ENCODE assay signal across 23 mouse cellular contexts in genomic region chr7:142377233-142377925, GRCm38 (mm10). TPM values are rescaled to one million over a fixed set of nuclear protein-coding genes. Genes with fewer than 3 reads are reported as not detected.
DNase-seq lines count a peak whose midpoint lies in the region; ATAC-seq and TF ChIP-seq lines count a peak whose summit lies in the region.
"Had no signal": no experiment of that assay in that cellular context is flagged by ENCODE, and none has a peak within 500 bp of the region (broad histone marks: within the 10 kb centered on the region; RNA-seq: fewer than 3 reads in every experiment).

No protein-coding gene starts in this region.

- no peaks in the 10 kb centered on the region for H3K9me3 ChIP-seq in stomach, embryonic 14.5 days (ENCODE audit: control insufficient read depth, low read depth, low read length)
- no peaks in the 10 kb centered on the region for H3K9me3 ChIP-seq in stomach, postnatal 0 days (ENCODE audit: control insufficient read depth, low read length)
- H3K9me3 ChIP-seq in liver, embryonic 13.5 days (replicated peaks), result no peaks in the 10 kb centered on the region
- H3K9me3 ChIP-seq in kidney, embryonic 15.5 days (replicated peaks), result no peaks in the 10 kb centered on the region
- H3K9me3 ChIP-seq: hindbrain, embryonic 15.5 days had no signal

- intact Hi-C loops in heart, postnatal 25 days (cut with DNase I), result no loop called here

- no peak for TF ChIP-seq EP300 in stomach, postnatal 0 days (optimal IDR thresholded peaks at IDR 0.05)

- H3K36me3 ChIP-seq in stomach, embryonic 14.5 days (ENCODE audit: control insufficient read depth, insufficient read depth, low read length), result peaks cover 61% of the 10 kb centered on the region
- peaks cover 44% of the 10 kb centered on the region for H3K36me3 ChIP-seq in stomach, postnatal 0 days (ENCODE audit: control insufficient read depth, insufficient read depth, low read length)
- peaks cover 83% of the 10 kb centered on the region for H3K36me3 ChIP-seq in liver, embryonic 13.5 days
- H3K36me3 ChIP-seq in kidney, embryonic 15.5 days, result peaks cover 70% of the 10 kb centered on the region

- no peak overlapping the region for H3K4me2 ChIP-seq in stomach, embryonic 14.5 days (replicated peaks; ENCODE audit: low read depth, low read length)
- H3K4me2 ChIP-seq in stomach, postnatal 0 days (replicated peaks; ENCODE audit: low read depth), result no peak overlapping the region
- H3K4me2 ChIP-seq in liver, embryonic 13.5 days, result peak overlapping the region; percentile 59
- H3K4me2 ChIP-seq in kidney, embryonic 15.5 days, result no peak overlapping the region
- H3K4me2 ChIP-seq: hindbrain, embryonic 15.5 days had no signal

- H3K4me1 ChIP-seq in stomach, embryonic 14.5 days (ENCODE audit: control insufficient read depth, insufficient read depth, low read length), result no peaks in the 10 kb centered on the region
- H3K4me1 ChIP-seq in stomach, postnatal 0 days (replicated peaks; ENCODE audit: control insufficient read depth, insufficient read depth), result no peaks in the 10 kb centered on the region
- peaks cover 94% of the 10 kb centered on the region for H3K4me1 ChIP-seq in liver, embryonic 13.5 days (replicated peaks)
- H3K4me1 ChIP-seq in kidney, embryonic 15.5 days, result peaks cover 17% of the 10 kb centered on the region

- ATAC-seq in stomach, embryonic 14.5 days (ENCODE audit: insufficient number of reproducible peaks, insufficient read depth, low FRiP score, low read depth), result peak; percentile 16; the same call in 1 of the 2 replicates
- no peak for ATAC-seq in stomach, postnatal 0 days (ENCODE audit: low FRiP score, low TSS enrichment)
- peak; percentile 83 for ATAC-seq in liver, embryonic 13.5 days (ENCODE audit: low read depth)
- ATAC-seq in kidney, embryonic 15.5 days (replicated peaks; ENCODE audit: low FRiP score), result no peak
- ATAC-seq: forebrain, postnatal 0 days had no signal

- H3K4me3 ChIP-seq in stomach, embryonic 14.5 days (ENCODE audit: low read depth, low read length), result no peak overlapping the region
- H3K4me3 ChIP-seq in stomach, postnatal 0 days (ENCODE audit: low read depth, low read length), result no peak overlapping the region
- H3K4me3 ChIP-seq in liver, embryonic 13.5 days (replicated peaks), result peak overlapping the region; percentile 32
- no peak overlapping the region for H3K4me3 ChIP-seq in kidney, embryonic 15.5 days (replicated peaks)
- H3K4me3 ChIP-seq: gastrocnemius, adult 2 months; hindbrain, embryonic 15.5 days had no signal

- WGBS in stomach, embryonic 14.5 days, result 79% methylated on average over 14 of the region's 14 CpGs
- 72% methylated on average over 14 of the region's 14 CpGs for WGBS in stomach, postnatal 0 days
- 34% methylated on average over 14 of the region's 14 CpGs for WGBS in liver, embryonic 13.5 days (ENCODE audit: insufficient replicate concordance)
- WGBS in kidney, embryonic 15.5 days, result 90% methylated on average over 14 of the region's 14 CpGs

- H3K9ac ChIP-seq in stomach, embryonic 14.5 days (replicated peaks; ENCODE audit: low read depth, low read length), result no peak overlapping the region
- H3K9ac ChIP-seq in stomach, postnatal 0 days (ENCODE audit: low read length), result no peak overlapping the region
- H3K9ac ChIP-seq in liver, embryonic 13.5 days, result peak overlapping the region; percentile 74
- H3K9ac ChIP-seq in kidney, embryonic 15.5 days, result no peak overlapping the region
- H3K9ac ChIP-seq: forebrain, postnatal 0 days; hindbrain, embryonic 15.5 days had no signal

- H3K27ac ChIP-seq in stomach, embryonic 14.5 days (ENCODE audit: low read length), result no peak overlapping the region
- no peak overlapping the region; the same call in 1 of the 2 replicates for H3K27ac ChIP-seq in stomach, postnatal 0 days (replicated peaks)
- peak overlapping the region; percentile 94 for H3K27ac ChIP-seq in liver, embryonic 13.5 days
- no peak overlapping the region for H3K27ac ChIP-seq in kidney, embryonic 15.5 days
- H3K27ac ChIP-seq: hindbrain, embryonic 15.5 days had no signal

- H3K27me3 ChIP-seq in stomach, embryonic 14.5 days (ENCODE audit: control insufficient read depth, insufficient read depth, low read length), result peaks cover 6% of the 10 kb centered on the region
- H3K27me3 ChIP-seq in stomach, postnatal 0 days (ENCODE audit: control insufficient read depth, insufficient read depth, low read length), result no peaks in the 10 kb centered on the region
- peaks cover 20% of the 10 kb centered on the region for H3K27me3 ChIP-seq in liver, embryonic 13.5 days
- peaks cover 10% of the 10 kb centered on the region for H3K27me3 ChIP-seq in kidney, embryonic 15.5 days

- peak; percentile 87 for DNase-seq in heart, adult 11 months
- no peak for DNase-seq in heart, postnatal 25 days (ENCODE audit: low spot score)
- DNase-seq in stomach, postnatal 0 days (ENCODE audit: low spot score), result no peak
- DNase-seq in liver, embryonic 13.5 days, result peak; percentile 74
- no peak for DNase-seq in right cerebral cortex, postnatal 14 days
- DNase-seq in embryo, embryonic 10 days (ENCODE audit: low spot score), result no peak
- DNase-seq: cerebellum, adult 2 months; forebrain, postnatal 0 days; kidney, adult 8-10 months; layer of hippocampus, postnatal 36 days; left cerebral cortex, postnatal 4 days; lung, adult 2 months had no signal

- no peak for TF ChIP-seq CTCF in stomach, postnatal 0 days (IDR thresholded peaks at IDR 0.05; ENCODE audit: low read depth)

RNA-seq across cellular contexts. Expression of gene Ifitm10, which starts 3.8 kb away (rescaled TPM):
- 1 to 10 TPM; 1.8 to 2.0 TPM for total RNA-seq in heart, postnatal 25 days (2021)
- polyA plus RNA-seq in stomach, embryonic 14.5 days (2014; fragmentation: Nextera tagmentation; extraction: Ambion mirVana), result 1.2 and 2.5 TPM in 2 replicates
- polyA plus RNA-seq in stomach, postnatal 0 days (2015; fragmentation: Nextera tagmentation; extraction: Ambion mirVana), result 9.9 and 12.0 TPM in 2 replicates
- polyA plus RNA-seq in liver, embryonic 13.5 days (2015; fragmentation: Nextera tagmentation; extraction: Ambion mirVana), result 1.5 and 1.8 TPM in 2 replicates
- polyA plus RNA-seq in kidney, embryonic 15.5 days (2015; fragmentation: Nextera tagmentation; extraction: Ambion mirVana), result 1.8 and 2.3 TPM in 2 replicates
- polyA plus RNA-seq: testis, adult 2 months had no signal

RNA-seq across cellular contexts. Expression of gene Gm49369, which starts 5.1 kb away (rescaled TPM):
- total RNA-seq in heart, postnatal 25 days (2021), result 1 to 10 TPM; 3.0 to 4.1 TPM
- not detected in 2 replicates for polyA plus RNA-seq in stomach, embryonic 14.5 days (2014; fragmentation: Nextera tagmentation; extraction: Ambion mirVana)
- 0.80 and 0.81 TPM in 2 replicates for polyA plus RNA-seq in stomach, postnatal 0 days (2015; fragmentation: Nextera tagmentation; extraction: Ambion mirVana)
- polyA plus RNA-seq in liver, embryonic 13.5 days (2015; fragmentation: Nextera tagmentation; extraction: Ambion mirVana), result 0.61 TPM in 1 of 2 replicates, not detected in the other
- polyA plus RNA-seq in kidney, embryonic 15.5 days (2015; fragmentation: Nextera tagmentation; extraction: Ambion mirVana), result 1.2 and 2.5 TPM in 2 replicates
- total RNA-seq: layer of hippocampus, postnatal 36 days had no signal
- polyA plus RNA-seq: forebrain, postnatal 0 days; heart, embryonic 14.5 days; large intestine, adult 2 months; testis, adult 2 months had no signal

RNA-seq across cellular contexts. Expression of gene Ctsd, which starts 10.5 kb away (rescaled TPM):
- total RNA-seq in heart, postnatal 25 days (2021), result 100 to 1,000 TPM; 692 to 727 TPM
- 267 and 273 TPM in 2 replicates for polyA plus RNA-seq in stomach, embryonic 14.5 days (2014; fragmentation: Nextera tagmentation; extraction: Ambion mirVana)
- 798 and 841 TPM in 2 replicates for polyA plus RNA-seq in stomach, postnatal 0 days (2015; fragmentation: Nextera tagmentation; extraction: Ambion mirVana)
- 297 and 306 TPM in 2 replicates for polyA plus RNA-seq in liver, embryonic 13.5 days (2015; fragmentation: Nextera tagmentation; extraction: Ambion mirVana)
- polyA plus RNA-seq in kidney, embryonic 15.5 days (2015; fragmentation: Nextera tagmentation; extraction: Ambion mirVana), result 294 and 312 TPM in 2 replicates

RNA-seq across cellular contexts. Expression of gene Syt8, which starts 57.3 kb away (rescaled TPM):
- not detected for total RNA-seq in heart, postnatal 25 days (2021)
- polyA plus RNA-seq in stomach, embryonic 14.5 days (2014; fragmentation: Nextera tagmentation; extraction: Ambion mirVana), result 4.8 and 6.6 TPM in 2 replicates
- 70.7 and 78.9 TPM in 2 replicates for polyA plus RNA-seq in stomach, postnatal 0 days (2015; fragmentation: Nextera tagmentation; extraction: Ambion mirVana)
- not detected in 2 replicates for polyA plus RNA-seq in liver, embryonic 13.5 days (2015; fragmentation: Nextera tagmentation; extraction: Ambion mirVana)
- polyA plus RNA-seq in kidney, embryonic 15.5 days (2015; fragmentation: Nextera tagmentation; extraction: Ambion mirVana), result 0.62 and 1.3 TPM in 2 replicates
- total RNA-seq: adrenal gland, adult 18-20 months; forebrain, postnatal 0 days; gastrocnemius, adult 2 months; layer of hippocampus, postnatal 36 days; left cerebral cortex, postnatal 4 days; megakaryocyte, adult 5-6 weeks; monocyte, adult 5-6 weeks had no signal
- polyA plus RNA-seq: cerebellum, adult 2 months; forebrain, postnatal 0 days; heart, embryonic 14.5 days; hindbrain, embryonic 15.5 days; neural tube, embryonic 14.5 days had no signal

Comparison
In these comparisons a context has a peak if more than half of its experiments do, and no peak if none do; other contexts are left out.
1. DNase-seq: peak in heart, adult 11 months (single experiment) and liver, embryonic 13.5 days (single experiment); none in heart, postnatal 25 days (single experiment), stomach, postnatal 0 days (single experiment), right cerebral cortex, postnatal 14 days (single experiment) and embryo, embryonic 10 days (single experiment).
2. ATAC-seq: peak in stomach, embryonic 14.5 days (single experiment) and liver, embryonic 13.5 days (single experiment); none in stomach, postnatal 0 days (single experiment) and kidney, embryonic 15.5 days (single experiment).